Mouse (Mus musculus) urinary bladder, postnatal 10 days (tissue): ENCODE results near the gene Ticam1.

Source experiments
- DNase-seq: peaks from one replicate; pipeline ENCODE4 v3.0.0; 2022; ENCODE audit warnings: low spot score

The Ticam1 gene

DNA sequence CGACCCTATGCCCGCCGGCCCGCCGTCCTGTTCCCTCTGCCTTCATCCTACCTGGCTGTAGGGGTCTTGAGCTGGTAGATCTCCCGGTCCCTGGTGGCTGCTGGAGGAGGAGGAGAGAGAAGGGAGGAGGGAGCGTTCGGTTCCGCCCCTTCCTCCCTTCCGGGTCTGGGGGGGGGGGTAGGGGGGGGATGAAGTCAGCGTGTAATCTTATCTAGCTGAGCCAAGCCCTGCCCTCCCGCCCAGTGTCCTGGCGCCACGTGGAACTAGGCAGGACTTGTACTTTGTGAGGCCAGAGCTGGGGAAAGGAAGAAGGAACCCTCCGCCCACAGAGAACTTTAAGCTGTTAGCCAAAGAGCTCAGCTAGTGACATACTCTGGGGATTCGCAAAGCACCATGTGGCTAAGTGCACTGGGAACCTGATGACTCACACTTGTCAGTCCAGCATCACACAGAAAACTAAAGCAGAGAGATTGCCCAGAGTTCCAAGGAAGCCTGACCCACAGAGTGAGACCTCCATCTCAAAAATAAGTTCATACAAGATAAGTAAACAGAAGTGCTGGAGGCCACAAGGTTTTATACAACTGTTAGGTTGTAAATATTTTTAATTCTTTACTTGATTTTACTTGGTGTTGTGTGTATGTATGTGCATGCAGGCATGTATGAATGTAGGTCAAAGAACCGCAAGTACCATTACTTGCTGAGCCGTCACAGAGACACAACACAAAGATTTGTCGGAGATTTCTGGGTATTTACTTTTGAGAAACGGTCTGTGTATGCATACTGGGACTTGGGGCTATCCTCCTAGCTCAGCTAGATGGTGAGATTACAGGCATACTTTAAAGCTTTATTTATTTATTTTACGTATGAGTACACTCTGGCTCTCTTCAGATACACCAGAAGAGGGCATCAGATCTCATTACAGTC lies at the start of gene Ticam1:
TSS of gene Ticam1 (minus strand) at position 144 of the 924 bp plus-strand sequence.
- DNase-seq, result peak; percentile 64

DNA sequence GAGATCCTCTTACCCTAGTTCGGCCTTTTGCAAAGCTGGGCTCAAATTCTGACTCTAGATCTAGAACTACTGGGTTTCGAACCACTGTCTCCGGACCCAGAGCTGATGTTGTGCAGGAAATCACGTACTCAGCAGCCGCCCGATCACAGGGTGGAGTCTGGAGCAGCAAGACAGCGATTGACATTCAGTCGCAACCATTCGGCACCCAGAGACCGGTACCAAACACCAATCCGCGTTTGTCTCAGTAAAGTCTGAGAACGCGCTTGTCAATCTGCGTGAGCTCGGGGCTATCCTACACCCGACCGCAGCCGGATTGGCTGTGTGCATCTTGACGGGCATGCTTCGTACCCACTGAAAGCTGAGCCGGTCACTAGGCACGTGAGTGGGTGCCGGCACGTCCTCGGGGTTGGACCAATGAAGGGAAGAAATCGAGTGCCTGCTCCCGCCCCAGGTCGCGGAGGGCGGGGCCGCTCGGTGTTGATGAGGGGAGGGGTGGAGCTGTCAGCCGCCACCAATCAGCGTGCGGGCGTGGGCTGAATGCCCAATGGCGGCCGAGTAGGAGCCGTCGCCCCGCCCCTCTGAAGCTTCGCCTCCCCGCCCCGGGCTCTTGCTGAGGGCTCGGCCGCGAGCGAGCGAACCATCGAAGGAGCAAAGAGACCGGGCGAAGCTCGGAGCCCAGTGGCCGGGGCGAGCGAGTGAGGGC lies 49.0 kb upstream of the Ticam1 start, which contains the start of gene Kdm4b:
TSS of gene Kdm4b (plus strand) at position 613 of the 703 bp plus-strand sequence.
- DNase-seq, result peak; percentile 94

DNA sequence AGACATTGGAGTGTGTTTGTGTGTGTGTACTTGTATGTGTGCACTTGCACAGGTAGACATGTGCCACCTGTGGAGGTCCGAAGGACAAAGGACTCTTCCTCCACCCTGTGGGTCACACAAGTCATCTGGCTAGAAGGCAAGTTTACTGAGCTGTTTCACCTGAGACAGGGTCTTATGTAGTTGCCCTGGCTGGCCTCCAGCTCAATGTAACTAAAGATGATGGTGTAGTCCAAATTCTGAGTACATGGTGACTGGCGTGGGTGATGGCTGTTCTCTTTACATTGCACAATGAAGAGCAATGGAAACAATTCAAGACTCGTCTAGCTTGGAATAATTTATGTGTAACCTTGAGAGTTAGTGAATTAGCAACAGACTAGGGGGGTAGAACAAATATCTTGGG lies 47.8 kb upstream of the Ticam1 start:
- no peak for DNase-seq

DNA sequence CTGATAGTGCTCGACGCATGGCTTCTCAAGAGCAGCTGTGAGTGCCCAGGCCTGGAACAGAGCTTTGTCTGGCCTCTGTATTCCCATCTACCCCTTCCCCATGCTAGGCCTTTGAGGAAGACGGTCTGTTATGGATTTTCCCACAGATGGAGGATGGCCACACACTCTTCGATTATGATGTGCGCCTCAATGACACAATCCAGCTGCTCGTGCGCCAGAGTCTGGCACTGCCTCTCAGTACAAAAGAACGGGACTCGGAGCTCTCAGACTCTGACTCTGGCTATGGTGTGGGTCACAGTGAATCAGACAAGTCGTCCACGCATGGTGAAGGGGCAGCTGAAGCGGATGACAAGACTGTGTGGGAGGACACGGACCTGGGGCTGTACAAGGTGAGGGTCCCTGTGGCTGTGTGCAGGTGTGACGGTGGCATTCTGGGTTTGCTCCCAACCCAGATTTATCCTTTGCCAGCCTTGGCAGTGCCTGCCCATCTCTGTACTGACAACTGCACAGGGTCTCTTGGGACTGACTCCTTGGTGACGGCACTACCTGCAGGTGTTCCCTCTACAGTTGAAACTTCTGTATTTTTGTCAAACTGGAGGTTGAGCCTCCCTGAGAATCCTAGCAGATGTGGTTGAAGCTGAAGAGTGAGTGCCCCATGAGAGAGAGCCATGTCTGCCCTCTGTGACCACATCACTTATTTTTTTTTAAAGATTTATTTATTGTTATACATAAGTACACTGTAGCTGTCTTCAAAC lies 32.8 kb upstream of the Ticam1 start:
- DNase-seq, result no peak

DNA sequence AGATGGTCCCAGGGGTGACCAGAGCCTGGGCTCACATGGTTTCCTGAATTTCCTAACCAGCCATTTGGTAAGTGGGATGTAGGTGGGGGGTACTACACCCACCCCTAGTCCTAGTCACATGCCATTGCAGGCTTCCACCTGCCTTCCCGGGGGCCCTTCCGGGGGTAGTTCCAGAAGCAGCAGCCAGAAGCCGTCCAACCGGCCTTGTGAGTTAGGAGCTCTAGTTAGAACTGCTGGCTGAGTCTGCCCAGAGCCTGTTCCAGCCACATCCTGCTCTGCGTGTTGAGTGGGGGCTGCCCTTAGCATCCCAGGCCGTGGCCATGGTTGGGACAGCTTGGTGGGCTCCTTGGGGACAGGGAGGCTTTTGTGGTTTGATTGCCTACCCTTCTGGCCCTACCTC lies 31.5 kb upstream of the Ticam1 start:
- DNase-seq, result no peak

DNA sequence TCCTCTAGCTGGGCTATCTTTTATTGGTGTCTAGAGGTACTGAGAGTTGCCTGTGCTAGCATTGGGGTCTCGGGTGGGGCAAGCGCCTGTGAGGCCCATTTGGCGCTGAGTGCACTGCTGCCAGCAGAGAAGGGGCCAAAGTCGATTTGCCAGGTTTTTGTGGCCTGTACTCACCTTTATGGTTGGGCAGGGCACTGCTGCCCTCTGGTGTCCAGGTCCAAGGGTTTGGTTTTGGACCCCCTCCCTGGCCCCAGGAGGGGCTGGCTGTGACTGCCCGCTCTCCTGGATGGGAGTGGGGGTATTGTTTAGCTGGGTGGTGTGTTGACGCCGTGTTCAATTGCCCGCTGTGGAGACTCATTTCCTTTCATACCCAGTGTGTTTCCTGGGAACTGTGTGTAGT lies 29.2 kb upstream of the Ticam1 start:
- no peak for DNase-seq

DNA sequence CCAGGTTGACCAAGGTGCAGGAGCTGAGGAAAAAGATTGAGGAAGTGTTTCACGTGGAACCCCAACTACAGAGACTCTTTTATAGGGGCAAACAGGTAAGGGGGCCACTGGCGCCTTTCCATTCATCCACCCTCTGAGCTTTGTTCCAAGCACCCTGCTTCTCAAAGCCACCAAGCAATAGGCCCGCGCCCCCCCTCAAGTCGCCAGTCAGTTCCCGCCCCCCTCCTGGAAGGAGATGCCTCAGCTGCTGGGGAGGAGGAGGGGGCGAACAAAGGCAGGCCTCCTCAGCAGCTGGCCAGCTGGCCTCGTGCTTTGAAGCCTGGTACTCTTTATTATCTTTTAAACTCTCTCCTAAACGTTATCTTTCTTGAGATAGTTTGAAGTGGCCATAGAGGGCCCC lies 28.6 kb upstream of the Ticam1 start:
- no peak for DNase-seq

DNA sequence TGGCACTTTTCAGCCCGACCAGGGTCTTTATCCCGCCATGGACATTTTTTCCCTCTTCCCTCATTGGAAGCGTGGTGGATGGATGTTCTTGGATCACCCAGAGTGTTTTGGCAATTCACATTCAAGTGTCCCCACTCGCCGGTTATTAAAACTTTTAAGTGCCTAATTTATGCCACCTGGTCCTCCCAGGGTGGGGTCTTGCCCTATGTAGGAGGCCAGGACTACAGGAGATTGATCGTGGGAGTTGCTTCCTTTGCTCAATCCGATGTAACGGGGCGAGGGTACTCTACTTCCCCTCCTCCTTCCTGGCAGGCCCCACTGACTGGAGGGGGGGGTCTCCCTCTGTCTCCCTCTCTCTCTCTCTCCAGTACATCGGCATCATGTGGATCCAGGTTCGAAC lies 28.1 kb upstream of the Ticam1 start:
- DNase-seq, result no peak

DNA sequence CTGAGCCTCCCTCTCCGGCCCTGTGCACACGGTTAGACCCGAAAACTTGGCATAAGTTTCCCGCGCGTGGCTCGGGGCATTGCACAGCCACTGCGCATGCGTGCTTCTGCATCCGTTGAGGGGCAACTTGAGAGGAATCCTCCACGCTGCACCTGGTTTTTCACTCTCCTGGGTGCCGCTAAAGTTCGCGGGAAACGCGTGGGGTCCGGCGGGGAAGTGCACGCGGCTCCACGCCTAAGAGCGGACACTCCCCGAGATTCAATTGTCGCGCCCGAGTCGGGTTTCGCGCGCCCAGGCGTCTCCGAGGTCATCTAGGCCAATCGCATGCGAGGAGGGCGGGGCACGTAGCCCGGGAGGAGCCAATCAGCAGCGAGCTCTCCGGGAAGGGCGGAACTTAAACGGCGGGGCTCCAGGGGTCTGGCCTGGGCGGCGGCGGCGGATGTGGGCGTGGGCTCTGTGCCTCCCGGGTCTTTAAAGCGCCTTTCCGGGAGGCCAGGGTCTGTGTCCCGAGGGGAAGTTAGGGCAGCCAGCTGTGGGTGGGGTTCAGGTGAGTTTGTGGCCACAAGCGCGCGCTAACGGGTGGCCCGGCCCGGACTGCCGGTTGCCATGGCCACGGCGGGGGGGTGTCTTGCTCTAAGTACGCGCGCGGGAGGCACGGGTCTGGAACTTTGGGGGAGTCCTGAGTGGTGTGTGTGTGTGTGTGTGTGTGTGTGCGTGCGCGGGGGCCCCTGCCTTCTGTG lies 27.4 kb upstream of the Ticam1 start:
- peak; percentile 89 for DNase-seq

DNA sequence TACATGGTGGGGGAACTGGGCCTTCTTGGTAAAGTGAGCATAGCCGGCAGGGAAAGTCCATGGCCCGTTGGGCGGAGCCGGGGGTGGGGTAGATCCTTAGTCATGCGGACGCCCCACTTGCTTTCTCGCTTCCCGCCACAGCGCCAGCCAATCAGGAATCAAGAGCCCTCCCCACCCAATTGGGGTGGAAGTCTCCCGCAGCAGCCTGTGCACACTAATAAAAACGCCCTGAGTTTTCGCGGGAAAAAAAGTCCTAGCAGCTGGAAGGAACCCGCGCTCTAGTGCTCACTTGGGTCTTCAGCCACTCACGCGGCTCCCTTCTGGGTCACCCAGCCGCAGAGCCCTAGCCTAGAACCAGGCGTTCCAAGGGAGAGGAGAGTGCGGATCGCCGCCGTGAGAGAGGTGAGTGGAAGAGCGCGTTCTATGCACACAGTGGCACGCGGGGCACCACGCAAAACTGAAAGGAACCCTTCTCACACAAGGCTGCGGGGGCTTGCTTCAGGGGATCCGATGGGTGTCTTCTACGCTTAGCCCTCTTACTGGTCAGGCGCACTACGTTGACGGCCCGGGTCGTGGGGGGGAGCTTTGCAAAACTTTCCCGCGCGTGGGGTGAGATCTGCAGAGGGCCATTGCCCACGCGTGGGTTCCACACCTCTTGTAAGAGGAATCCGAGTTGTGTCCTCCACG lies 26.7 kb upstream of the Ticam1 start, which contains the start of gene Uhrf1:
TSS of gene Uhrf1 (plus strand) at position 162 of the 687 bp plus-strand sequence.
- DNase-seq, result no peak

DNA sequence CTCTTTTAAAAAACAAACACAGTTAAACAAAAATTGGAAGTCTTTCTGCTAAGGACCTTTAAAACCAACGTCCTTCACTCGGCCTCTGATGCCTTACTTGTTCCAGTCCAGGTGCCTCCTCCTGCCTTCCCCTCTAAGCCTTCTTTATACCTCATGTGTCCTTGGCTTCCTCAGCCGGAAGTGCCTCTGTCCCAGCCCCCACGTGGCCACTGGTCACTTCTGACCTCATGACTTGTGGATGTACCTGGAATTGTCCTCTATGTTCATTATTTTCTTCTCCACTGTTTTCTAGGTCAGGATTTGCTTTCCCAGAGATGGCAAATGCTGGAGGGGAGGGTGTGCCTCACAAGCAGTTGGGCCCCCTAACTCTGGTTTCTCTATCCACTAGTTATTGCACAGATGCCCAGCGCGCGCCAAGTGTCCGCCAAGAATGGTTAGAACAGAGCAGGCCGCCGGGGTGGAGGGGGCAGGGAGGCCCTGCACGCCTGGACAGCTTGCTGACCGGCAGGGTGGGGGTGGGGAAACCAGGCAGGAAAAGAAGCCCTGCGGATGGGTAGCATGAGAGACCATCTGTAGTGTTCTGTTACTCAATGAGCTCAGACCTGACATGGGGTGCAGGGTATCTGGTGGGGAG lies 25.9 kb upstream of the Ticam1 start:
- no peak for DNase-seq

DNA sequence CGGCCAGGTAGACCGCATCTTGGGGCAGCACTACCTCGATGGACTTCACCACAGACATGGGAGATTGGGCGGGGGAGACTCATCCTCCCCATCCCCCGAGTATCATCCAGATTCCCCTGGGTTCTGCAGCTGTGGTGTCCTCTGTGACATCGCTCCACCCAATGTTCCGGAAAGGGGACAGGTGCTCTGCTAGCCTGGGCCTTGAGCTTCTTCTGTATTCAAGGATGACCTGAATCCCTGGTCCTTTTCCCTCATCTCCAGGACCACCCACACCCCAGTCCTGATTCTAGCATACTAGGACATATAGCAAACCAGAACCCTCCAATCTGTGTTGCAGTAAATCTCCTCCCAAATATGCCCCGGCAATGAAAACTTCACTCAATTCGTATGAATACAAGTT lies 23.6 kb upstream of the Ticam1 start, which contains the start of gene Arrdc5:
TSS of gene Arrdc5 (minus strand) at position 101 of the 400 bp plus-strand sequence.
- no peak for DNase-seq

DNA sequence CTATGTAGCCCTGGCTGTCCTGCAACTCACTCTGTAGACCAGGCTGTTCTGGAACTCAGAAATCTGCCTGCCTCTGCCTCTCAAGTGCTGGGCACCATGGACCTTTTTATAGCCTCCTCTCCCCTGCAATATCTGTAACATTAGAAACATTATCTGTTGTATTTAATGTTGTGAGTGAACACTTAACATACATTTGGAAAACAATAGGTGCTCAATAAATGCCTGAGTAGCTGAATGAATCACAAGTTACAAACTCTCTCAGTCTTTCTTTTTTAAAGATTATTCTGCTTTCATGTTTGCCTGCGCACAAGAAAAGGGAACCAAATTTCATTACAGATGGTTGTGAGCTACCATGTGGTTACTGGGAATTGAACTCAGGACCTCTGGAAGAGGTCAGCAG lies 21.7 kb upstream of the Ticam1 start:
- DNase-seq, result no peak

DNA sequence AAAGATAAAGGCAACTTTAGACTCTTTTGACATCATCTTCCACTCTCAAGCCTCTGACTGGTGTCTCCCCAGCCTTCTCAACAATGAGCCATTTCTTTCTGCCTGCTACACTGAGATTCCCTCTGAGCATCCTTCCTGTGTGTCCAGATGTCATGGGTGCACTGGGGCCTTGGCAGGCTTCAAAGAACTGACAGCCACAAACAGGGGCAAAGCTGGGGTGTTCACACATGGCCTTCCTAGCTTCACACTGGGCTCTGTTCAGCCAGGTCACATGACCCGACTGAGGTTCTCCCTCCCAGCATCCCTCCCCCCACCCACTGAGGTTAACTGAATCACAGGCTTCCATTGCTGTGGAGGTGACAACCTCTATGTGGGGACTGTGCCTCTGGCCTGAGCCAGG lies 19.6 kb upstream of the Ticam1 start:
- DNase-seq, result no peak

DNA sequence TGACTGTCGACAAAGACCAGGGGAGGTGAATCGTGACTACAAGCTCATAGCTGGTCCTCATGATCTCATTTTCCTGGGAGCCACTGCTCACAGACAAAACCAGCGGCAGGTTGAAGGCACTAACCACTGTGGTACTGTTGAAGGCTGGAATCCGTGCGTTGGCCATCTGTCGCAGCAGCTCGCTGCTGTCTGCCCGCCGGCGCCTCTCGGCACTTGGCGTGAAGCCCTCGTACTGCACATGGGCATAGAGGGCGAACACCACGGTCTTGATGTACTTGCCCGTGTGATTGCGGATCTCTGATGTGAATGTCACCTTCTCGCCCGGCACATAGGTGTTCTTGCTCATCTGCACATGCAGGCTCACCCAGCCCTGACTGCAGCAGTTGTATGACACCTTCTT lies 17.7 kb upstream of the Ticam1 start:
- no peak for DNase-seq

DNA sequence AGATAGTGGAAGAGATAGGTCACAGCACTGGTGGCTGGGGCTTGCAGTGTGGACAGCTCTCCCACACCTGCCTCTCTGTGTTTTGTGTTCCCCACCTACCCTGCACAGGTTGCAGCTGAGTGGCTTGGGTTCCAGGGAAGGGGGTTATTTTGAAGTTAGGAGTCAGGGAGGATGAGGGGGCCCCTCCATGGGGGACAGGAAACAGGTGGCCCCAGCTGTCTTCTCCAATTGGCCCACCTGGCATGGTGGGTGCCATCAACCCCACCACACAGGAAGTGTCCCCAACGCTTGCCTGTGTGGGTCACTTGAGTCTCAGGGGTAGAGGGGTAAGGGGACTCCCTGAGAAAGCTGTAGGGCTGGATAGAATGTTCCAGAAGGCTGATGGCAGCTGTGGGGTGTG lies 16.7 kb upstream of the Ticam1 start:
- no peak for DNase-seq

DNA sequence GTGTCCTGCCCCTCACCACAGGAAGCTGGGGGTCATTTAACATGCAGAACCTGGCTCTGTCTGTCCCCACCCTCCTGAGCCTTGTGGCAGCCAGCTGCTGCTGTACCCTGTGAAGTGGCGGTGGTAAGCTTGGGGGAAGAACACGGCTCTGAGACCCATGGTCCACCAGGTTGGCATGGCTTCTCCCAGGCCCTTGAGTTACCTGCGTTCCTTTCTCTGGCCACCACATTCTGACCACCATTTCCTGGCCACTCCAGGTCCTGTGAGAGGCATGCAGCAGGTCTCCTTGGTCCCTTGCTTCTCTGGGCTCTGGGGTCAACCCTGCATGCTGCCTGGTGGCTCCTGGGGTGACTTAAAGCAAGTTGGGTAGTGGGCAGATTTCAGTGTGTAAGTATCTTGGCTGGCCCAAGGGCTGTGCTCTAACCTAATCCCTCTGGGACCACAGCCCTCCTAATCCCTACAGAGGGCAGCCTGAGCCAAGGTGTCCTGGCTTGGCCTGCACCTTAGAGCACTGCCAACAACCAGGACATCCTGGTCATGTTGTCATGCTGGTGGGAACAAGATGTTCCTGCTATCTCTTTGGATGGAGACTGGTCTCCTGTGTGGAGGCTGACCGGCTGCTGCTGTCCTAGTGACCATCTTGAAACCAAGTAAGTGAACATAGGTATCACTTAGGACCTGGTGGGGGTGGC lies 16.1 kb upstream of the Ticam1 start, which contains the start of gene Plin3:
TSS of gene Plin3 (minus strand) at position 343 of the 692 bp plus-strand sequence.
- DNase-seq, result no peak

DNA sequence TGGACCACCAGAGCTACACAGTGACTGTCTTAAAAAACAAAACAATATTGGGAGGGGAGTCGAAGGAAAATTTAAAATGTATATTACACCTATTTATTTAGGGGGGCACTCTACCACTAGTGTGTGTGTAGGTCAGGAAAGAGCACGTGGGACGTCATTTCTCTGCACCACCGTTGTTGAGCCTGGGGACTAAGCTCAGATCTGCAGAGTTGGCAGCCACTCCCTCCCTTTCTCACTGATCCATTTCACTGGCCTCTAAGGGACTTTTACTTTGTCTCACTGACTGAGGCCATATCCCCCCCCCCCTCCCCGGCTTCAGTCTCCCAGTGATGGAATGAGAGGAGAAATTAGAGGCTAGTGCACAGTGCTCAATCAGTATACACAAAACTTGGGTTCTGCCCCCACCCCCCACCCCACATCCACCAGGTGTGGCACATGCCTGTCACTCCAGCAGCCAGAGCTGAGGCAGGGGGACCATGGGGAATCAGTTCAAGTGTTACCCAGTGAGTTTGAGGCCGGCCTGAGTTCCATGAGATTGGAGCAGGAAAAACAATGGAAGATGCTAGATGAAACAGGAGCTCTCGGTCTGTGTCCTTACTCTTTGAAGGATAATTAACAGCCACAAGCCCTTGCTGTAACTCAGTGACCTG lies 15.4 kb upstream of the Ticam1 start:
- DNase-seq, result no peak

DNA sequence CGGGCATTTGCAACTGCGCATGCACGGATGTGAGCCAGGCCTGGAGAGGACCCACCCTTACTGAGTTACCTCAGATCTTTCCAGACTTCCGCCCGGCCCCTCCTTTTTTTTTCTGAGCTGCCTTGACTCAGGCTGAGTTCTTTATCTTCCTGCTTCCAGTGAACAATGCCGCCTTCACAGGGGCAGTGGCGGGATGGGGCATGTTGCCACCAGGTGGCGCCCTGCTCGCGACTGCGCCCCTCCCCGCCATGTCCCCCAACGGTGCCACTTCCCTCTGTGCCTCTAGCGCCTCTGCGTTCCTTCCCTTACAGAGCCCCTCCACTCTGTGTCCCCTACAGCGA lies 14.6 kb upstream of the Ticam1 start:
- DNase-seq, result peak; percentile 70
